Mouse (Mus musculus): ENCODE data around the gene Gm14412. TPM values are rescaled to one million over a fixed set of nuclear protein-coding genes. Genes with fewer than 3 reads are reported as not detected.
"Not testable (repeated sequence)": the region's sequence is repeated elsewhere in the genome, so short reads cannot be mapped to it uniquely, and the experiment has no call there.

Gm14412 gene
- 0.14 and 0.23 TPM in 2 replicates for polyA plus RNA-seq (2015; fragmentation: Nextera tagmentation; extraction: Ambion mirVana)

DNA sequence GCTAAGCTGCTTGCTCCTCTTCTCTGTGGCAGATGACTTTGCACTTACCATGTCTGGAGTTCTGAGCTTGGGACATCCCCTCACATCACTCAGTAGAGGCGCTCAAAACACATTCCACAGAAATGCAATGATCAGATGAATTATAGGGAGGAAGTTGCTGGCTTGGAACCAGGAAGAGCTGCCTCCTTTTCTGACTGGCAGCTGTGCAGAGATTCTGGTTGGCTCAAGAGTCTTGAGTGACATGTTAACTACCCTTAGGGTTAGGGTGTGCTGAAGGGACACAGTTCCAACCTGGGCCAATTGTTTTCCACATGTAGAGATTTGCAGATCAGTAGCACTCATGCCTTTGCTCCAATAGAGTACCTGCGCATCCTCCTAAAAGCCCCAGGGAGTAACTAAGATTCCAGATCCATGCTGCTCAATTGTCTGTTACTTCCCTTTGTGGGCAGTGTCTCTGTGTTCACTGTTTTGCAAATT is at the start of gene Gm14412:
Gene Gm14412, minus strand, starts transcription at position 51 of the 477 bp plus-strand sequence.
- not testable (repeated sequence) for H3K9me3 ChIP-seq (replicated peaks); H3K27ac ChIP-seq; H3K4me3 ChIP-seq; H3K9ac ChIP-seq; H3K36me3 ChIP-seq (ENCODE audit: poor library complexity, severe bottlenecking); H3K4me2 ChIP-seq; ATAC-seq; H3K27me3 ChIP-seq; H3K4me1 ChIP-seq
- 94% methylated on average over 2 of the region's 2 CpGs for WGBS

DNA sequence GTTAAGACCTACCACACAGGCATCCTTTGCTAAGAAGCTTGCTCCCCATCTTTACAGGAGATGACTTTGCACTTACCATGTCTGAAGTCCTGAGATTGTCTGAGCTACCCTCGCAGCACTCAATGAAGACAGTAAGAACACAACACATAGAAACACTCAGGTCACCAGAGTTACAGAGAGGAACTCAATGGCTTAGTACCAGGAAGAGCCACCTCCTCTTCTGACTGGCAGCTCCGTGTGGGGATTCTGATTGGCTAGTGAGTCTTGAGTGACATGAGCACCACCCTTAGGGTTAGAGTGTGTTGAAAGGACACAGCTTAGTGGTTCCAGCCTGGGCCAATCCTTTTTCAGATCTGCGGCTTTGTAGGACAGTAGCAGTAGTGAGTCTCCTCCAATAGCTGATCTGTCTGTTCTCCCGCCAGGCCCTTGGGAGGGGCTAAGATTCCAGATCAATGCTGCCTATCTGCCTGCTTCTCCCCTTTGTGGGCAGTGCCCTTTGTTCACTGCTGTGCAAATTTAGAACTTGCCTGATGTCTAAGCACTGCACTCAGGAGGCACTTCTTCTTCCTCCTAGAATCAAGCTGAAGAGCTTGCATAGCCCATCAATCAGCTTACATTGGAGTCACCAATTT is 5.7 kb upstream of the Gm14412 start:
- WGBS: 85% methylated on average over 4 of the region's 4 CpGs
- H3K4me1 ChIP-seq; H3K27ac ChIP-seq; H3K4me2 ChIP-seq; H3K4me3 ChIP-seq; H3K36me3 ChIP-seq (ENCODE audit: poor library complexity, severe bottlenecking); ATAC-seq; H3K9me3 ChIP-seq (replicated peaks); H3K9ac ChIP-seq; H3K27me3 ChIP-seq: not testable (repeated sequence)

DNA sequence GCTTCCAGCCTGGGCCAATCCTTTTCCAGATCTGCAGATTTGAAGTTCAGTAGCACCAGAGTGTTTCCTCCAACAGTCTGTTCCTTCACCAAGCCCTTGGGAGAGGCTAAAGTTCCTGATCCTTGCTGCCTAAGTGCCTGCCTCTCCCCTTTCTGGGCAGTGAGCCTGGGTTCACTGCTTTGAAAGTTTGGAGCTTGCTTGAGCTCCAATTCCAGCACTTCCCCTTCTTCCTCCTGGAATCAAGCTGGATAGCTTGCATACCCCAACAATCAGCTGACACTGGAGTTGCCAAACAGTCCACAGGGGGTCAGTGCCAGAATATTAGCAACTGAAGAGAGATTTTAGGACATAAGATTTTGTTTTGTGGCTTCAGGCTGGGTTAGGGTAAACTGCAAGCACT is 2.7 kb downstream of the Gm14412 start:
- H3K9ac ChIP-seq; H3K36me3 ChIP-seq (ENCODE audit: poor library complexity, severe bottlenecking); H3K9me3 ChIP-seq (replicated peaks); H3K27me3 ChIP-seq; H3K4me2 ChIP-seq; H3K27ac ChIP-seq; ATAC-seq; H3K4me1 ChIP-seq; H3K4me3 ChIP-seq: not testable (repeated sequence)

DNA sequence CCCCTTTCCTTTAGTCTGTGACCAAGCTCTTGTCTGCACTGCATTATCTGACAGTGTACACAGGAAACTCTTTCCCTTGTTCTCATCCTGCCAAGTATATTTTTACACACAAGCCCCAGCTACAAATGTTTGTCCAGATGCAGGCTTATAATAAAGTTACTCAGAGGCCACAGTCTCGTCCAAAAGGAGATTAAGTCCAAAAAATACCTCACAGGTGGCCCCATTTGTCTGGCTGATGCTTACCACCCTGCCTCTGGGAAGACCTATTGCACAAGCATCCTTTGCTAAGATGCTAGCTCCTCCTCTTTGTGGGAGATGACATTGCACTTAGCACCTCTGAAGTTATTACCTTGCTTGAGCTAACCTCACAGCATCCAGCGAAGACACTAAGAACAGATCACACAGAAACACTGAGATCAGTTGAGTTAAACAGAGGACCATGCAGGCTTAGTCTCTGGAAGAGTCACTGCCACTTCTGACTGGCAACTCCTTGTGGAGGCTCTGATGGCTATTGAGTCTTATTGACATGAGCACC is 3.3 kb downstream of the Gm14412 start:
- H3K36me3 ChIP-seq (ENCODE audit: poor library complexity, severe bottlenecking); H3K9me3 ChIP-seq (replicated peaks); ATAC-seq; H3K4me1 ChIP-seq; H3K4me3 ChIP-seq; H3K27ac ChIP-seq; H3K9ac ChIP-seq; H3K4me2 ChIP-seq; H3K27me3 ChIP-seq: not testable (repeated sequence)
- WGBS: 63% methylated on average over 2 of the region's 2 CpGs

DNA sequence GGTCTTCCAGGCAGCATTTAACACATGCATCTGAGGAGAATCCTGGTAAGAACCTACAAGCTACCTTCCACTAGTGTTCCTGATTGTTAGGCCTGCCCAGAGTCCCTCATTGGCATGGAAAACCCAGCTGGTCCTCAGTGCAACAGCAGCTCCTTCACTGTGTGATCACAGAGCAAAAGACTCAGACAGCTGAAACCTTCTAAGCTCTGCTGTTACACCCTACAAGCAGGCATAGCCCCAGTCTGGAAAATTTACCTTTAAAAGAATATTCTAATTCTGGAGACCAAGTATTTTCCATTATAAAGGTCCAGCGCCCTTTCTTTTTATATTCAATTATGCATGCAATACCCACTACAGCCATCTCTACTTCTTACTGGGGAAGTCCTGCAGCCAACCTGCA is 5.1 kb downstream of the Gm14412 start:
- peaks cover 11% of the 10 kb centered on the region for H3K9me3 ChIP-seq (replicated peaks)
- H3K4me2 ChIP-seq: no peak overlapping the region
- H3K36me3 ChIP-seq (ENCODE audit: poor library complexity, severe bottlenecking): no peaks in the 10 kb centered on the region
- H3K4me3 ChIP-seq: no peak overlapping the region
- H3K27ac ChIP-seq: no peak overlapping the region
- 90% methylated on average over 1 of the region's 1 CpGs for WGBS
- no peak for ATAC-seq
- H3K4me1 ChIP-seq: no peaks in the 10 kb centered on the region
- H3K27me3 ChIP-seq: no peaks in the 10 kb centered on the region
- no peak overlapping the region for H3K9ac ChIP-seq

DNA sequence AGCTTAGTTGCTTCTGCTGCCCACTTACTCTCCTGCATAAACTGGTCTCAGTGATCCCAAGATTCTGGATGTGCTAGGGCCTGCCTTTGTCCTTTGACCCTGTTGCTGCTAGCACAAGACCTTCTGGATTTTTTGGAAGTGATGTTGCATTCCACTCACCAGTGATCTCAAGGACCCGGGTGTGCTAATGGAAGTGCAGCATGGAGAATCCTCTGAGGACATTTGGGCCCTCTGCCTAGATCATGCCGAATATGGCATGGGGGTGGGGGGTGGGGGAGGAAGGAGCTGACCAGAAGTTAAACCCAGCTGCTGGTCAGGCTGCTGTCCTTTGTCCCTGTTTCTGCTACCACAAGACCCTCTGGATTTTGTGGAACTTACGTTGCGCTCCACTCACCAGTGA is 14.5 kb downstream of the Gm14412 start:
- H3K27me3 ChIP-seq; ATAC-seq; H3K4me1 ChIP-seq; H3K9ac ChIP-seq; H3K27ac ChIP-seq; H3K36me3 ChIP-seq (ENCODE audit: poor library complexity, severe bottlenecking); H3K4me2 ChIP-seq; H3K9me3 ChIP-seq (replicated peaks); H3K4me3 ChIP-seq: not testable (repeated sequence)
- WGBS: 91% methylated on average over 4 of the region's 4 CpGs

DNA sequence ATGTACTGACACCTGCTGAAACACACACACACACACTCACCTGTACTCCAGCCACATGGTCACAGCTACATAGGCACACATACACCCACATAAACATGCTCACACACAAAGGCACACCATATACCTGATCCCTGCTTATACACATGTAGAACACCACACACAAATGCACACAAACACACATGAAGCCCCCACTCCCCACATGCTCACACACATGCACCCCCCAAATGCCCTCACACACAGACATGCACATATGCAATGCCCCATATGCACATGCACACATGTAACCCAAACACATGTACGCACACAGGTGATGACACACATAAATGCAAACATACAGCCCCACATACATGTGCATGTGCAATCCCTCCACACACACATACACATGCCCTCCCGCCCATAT is 19.1 kb downstream of the Gm14412 start:
- H3K9ac ChIP-seq; H3K4me2 ChIP-seq; H3K36me3 ChIP-seq (ENCODE audit: poor library complexity, severe bottlenecking); H3K9me3 ChIP-seq (replicated peaks); H3K4me3 ChIP-seq; ATAC-seq; H3K27ac ChIP-seq; H3K4me1 ChIP-seq; H3K27me3 ChIP-seq: not testable (repeated sequence)
- WGBS: no CpG with 5 or more reads among the region's 2 CpGs

DNA sequence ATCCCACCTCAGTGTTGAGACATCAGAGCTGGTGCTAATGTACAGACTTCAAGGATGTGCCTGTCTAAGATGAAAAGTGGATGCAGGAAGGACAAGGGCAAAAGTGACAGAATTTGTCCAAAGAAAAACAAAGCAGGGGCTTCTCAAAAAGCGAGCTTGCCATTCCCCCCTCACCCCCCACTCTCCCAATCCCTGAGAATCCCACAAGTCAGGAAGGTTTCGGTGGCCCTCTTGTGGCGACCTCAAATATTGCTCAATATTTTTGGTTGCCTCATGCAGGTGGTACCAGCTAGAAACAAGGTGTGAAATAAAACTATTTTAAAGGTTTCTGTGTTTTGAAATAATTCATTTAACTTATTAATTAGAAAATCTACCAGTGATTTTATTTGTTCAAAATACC is 40.4 kb downstream of the Gm14412 start:
- H3K4me1 ChIP-seq; H3K27ac ChIP-seq; H3K36me3 ChIP-seq (ENCODE audit: poor library complexity, severe bottlenecking); H3K4me2 ChIP-seq; H3K9ac ChIP-seq; H3K9me3 ChIP-seq (replicated peaks); H3K27me3 ChIP-seq; ATAC-seq; H3K4me3 ChIP-seq: not testable (repeated sequence)
- 27% methylated on average over 3 of the region's 3 CpGs for WGBS

DNA sequence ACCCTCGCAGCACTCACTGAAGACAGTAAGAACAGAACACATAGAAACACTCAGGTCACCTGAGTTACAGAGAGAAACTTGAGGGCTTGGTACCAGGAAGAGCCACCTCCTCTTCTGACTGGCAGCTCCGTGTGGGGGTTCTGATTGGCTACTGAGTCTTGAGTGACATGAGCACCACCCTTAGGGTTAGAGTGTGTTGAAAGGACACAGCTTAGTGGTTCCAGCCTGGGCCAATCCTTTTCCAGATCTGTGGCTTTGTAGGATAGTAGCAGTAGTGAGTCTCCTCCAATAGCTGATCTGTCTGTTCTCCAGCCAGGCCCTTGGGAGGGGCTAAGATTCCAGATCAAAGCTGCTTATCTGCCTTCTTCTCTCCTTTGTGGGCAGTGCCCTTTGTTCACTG is 46.4 kb downstream of the Gm14412 start:
- H3K4me2 ChIP-seq; H3K9ac ChIP-seq; H3K36me3 ChIP-seq (ENCODE audit: poor library complexity, severe bottlenecking); ATAC-seq; H3K9me3 ChIP-seq (replicated peaks); H3K4me1 ChIP-seq; H3K4me3 ChIP-seq; H3K27ac ChIP-seq; H3K27me3 ChIP-seq: not testable (repeated sequence)
- WGBS: 89% methylated on average over 2 of the region's 2 CpGs

DNA sequence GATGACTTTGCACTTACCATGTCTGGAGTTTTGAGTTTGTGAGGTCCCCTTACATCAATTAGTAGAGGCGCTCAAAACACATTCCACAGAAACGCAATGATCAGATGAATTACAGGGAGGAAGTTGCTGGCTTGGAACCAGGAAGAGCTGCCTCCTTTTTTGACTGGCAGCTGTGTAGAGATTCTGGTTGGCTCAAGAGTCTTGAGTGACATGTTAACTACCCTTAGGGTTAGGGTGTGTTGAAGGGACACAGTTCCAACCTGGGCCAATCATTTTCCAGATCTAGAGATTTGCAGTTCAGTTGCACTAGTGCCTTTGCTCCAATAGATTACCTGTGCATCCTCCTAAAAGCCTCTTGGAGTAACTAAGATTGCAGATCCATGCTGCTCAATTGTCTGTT is 51.9 kb downstream of the Gm14412 start:
- not testable (repeated sequence) for ATAC-seq; H3K27me3 ChIP-seq; H3K9ac ChIP-seq; H3K4me1 ChIP-seq; H3K27ac ChIP-seq; H3K4me2 ChIP-seq; H3K9me3 ChIP-seq (replicated peaks); H3K4me3 ChIP-seq; H3K36me3 ChIP-seq (ENCODE audit: poor library complexity, severe bottlenecking)
- whole genome bisulfite sequencing: 88% methylated on average over 2 of the region's 2 CpGs

DNA sequence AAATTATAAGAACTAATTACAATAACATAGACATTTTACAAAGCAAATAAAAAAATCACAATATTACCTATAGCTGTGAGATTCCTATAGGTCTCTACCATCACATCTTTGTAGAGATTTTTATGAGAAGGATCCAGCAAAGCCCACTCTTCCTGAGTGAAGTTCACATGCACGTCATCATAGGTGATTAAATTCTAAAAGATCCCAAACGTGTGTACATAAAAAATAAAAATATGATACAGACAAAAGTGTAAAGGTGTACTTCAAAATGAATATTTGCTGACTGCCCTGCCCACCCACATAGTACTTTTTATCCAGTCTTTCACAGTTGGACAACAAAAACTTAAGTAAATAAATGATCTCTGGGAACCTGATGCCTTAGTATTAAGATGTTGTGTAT is 57.2 kb downstream of the Gm14412 start, which contains the start of gene Gm14409:
Gene Gm14409, minus strand, starts transcription at position 101 of the 400 bp plus-strand sequence.
- not testable (repeated sequence) for H3K27ac ChIP-seq; H3K36me3 ChIP-seq (ENCODE audit: poor library complexity, severe bottlenecking); ATAC-seq; H3K27me3 ChIP-seq; H3K9me3 ChIP-seq (replicated peaks); H3K4me3 ChIP-seq; H3K9ac ChIP-seq; H3K4me1 ChIP-seq; H3K4me2 ChIP-seq
- no CpG with 5 or more reads among the region's 2 CpGs for WGBS

All from forebrain, embryonic 13.5 days (tissue).